Mouse (Mus musculus) ES-E14 (cell line): Measurements from ENCODE around the gene G3bp2.

Experiments
- CHD2 ChIP-seq: IDR thresholded peaks from 2 replicates; pipeline ENCODE4 v1.6.1; 2014; ENCODE audit warnings: mild to moderate bottlenecking, low read depth, low read length, inconsistent platforms
- HCFC1 ChIP-seq: IDR thresholded peaks from 2 replicates; pipeline ENCODE4 v1.6.1; 2012; ENCODE audit warnings: low read length, inconsistent platforms, borderline replicate concordance; ENCODE audit not compliant: insufficient read depth
- MAFK ChIP-seq: IDR thresholded peaks from 2 replicates; pipeline ENCODE4 v1.6.1; 2014; ENCODE audit warnings: mild to moderate bottlenecking, low read depth, low read length, inconsistent platforms; ENCODE audit not compliant: insufficient read depth

DNA sequence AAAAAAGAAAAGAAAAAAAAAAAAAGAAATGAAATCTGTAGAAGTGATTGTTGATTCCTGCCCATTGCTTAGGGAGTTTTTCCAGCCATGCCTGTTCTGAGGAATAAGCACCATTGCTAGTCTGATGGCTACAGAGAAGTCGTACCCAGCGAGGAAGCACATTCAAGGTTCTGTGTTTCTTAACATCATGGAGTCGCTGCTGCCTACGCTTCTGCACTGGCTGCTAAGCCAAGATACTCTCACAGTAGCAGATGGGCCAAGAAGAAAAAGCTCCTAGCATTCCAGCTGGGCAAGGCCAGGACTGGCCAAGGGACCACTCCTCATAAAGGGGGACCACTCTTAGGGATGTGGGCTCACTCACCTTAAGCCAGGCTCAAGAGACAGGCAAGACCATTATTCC lies 14.3 kb upstream of the G3bp2 start:
- TF ChIP-seq MAFK (no peak), CHD2 (no peak), HCFC1 (no peak)
